Mouse (Mus musculus) myocyte (in vitro differentiated cells): ENCODE measurements around the gene Naa15.

Experiments
- CEBPB ChIP-seq: IDR thresholded peaks from 2 replicates; pipeline ENCODE4 v1.6.1; 2011; ENCODE audit warnings: mild to moderate bottlenecking, moderate library complexity; ENCODE audit not compliant: poor library complexity, insufficient read depth, severe bottlenecking
- E2F4 ChIP-seq: IDR thresholded peaks from one replicate; pipeline ENCODE4 v1.6.1; 2011; ENCODE audit warnings: mild to moderate bottlenecking, control low read depth, moderate library complexity; ENCODE audit not compliant: insufficient read depth
- MAX ChIP-seq: IDR thresholded peaks from one replicate; pipeline ENCODE4 v1.6.1; 2011; ENCODE audit warnings: low read depth, mild to moderate bottlenecking, control low read depth
- MYOD1 ChIP-seq, 3 experiments: IDR thresholded peaks; one replicate each; pipeline ENCODE4 v1.6.1; 2011; ENCODE audit warnings: control low read depth in 2 of 3, low read depth in 2 of 3, mild to moderate bottlenecking in 2 of 3, moderate library complexity in 1 of 3; ENCODE audit not compliant: insufficient read length in 2 of 3, control insufficient read depth in 1 of 3
- MYOG ChIP-seq, 3 experiments: IDR thresholded peaks; one replicate each; pipeline ENCODE4 v1.6.1; 2011; ENCODE audit warnings: control low read depth in 2 of 3, low read depth in 2 of 3, mild to moderate bottlenecking in 2 of 3; ENCODE audit not compliant: insufficient read length in 2 of 3, control insufficient read depth in 1 of 3, insufficient read depth in 1 of 3
- POLR2A ChIP-seq: IDR thresholded peaks from one replicate; pipeline ENCODE4 v1.6.1; 2011; ENCODE audit warnings: low read depth, mild to moderate bottlenecking, control low read depth, moderate library complexity; ENCODE audit not compliant: insufficient read length
- POLR2AphosphoS2 ChIP-seq: IDR thresholded peaks from one replicate; pipeline ENCODE4 v1.6.1; 2011; ENCODE audit warnings: low read depth, control low read depth; ENCODE audit not compliant: insufficient read length
- REST ChIP-seq: IDR thresholded peaks from one replicate; pipeline ENCODE4 v1.6.1; 2011; ENCODE audit warnings: mild to moderate bottlenecking, control low read depth, moderate library complexity; ENCODE audit not compliant: insufficient read depth, insufficient read length
- TCF12 ChIP-seq: IDR thresholded peaks from one replicate; pipeline ENCODE4 v1.6.1; 2011; ENCODE audit warnings: mild to moderate bottlenecking, control low read depth; ENCODE audit not compliant: poor library complexity, insufficient read depth, severe bottlenecking
- TCF3 ChIP-seq: IDR thresholded peaks from one replicate; pipeline ENCODE4 v1.6.1; 2011; ENCODE audit warnings: low read depth, control low read depth; ENCODE audit not compliant: insufficient read length
- USF1 ChIP-seq: IDR thresholded peaks from one replicate; pipeline ENCODE4 v1.6.1; 2011; ENCODE audit warnings: low read depth, mild to moderate bottlenecking, control low read depth, moderate library complexity

- TF ChIP-seq POLR2AphosphoS2 (no peak), MYOG (IDR thresholded peaks at IDR 0.05; ENCODE audit: control insufficient read depth in 1 of 3, insufficient read depth in 1 of 3, insufficient read length in 2 of 3, low read depth in 2 of 3) (no peak), E2F4 (no peak), POLR2A (no peak), USF1 (no peak), REST (no peak), TCF12 (no peak), CEBPB (no peak), MYOD1 (IDR thresholded peaks at IDR 0.05; ENCODE audit: control insufficient read depth in 1 of 3, insufficient read length in 2 of 3, low read depth in 2 of 3) (no peak), MAX (no peak), TCF3 (no peak)
Observed at GRCm38 (mm10) chr3:51365517-51365882, 49.4 kb upstream of the Naa15 start.
